Mouse (Mus musculus) CD4-positive helper T cell, adult 2 months (primary cell): ENCODE data around the gene Rdh5.
A peak's percentile ranks its signal among the peaks of the same experiment; 100 is the strongest.

Experiments used
- DNase-seq: peaks from one replicate; pipeline ENCODE4 v3.0.0-alpha.2; 2012; ENCODE audit warnings: low read depth, missing footprints, low spot score

Rdh5 gene

GRCm38 (mm10) chr10:128908778-128909448 lies 13.8 kb downstream of the Rdh5 start:
- DNase-seq: no peak

DNA sequence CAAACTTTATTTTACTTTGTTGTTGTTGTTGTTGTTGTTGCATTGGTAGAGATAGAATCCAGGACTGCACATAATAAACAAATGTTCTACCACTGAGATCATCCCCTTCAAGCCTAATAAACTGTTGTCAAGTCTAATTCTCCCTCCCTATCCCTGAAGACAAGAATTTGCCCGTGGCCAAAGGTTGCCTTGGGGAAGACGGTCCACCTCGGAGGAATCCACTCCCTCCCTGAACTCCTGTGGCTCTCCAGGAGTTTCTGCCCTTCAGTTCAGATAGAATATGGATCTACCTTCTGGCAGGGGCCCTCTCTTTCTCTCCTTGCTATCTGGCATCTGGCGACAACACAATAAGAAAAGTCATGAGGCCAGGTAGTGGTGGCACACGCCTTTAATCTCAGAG lies 17.9 kb downstream of the Rdh5 start:
- no peak for DNase-seq

- DNase-seq: peak; percentile 47
Observed at GRCm38 (mm10) chr10:128902409-128902988, 20.2 kb downstream of the Rdh5 start.

GRCm38 (mm10) chr10:128901409-128901808 lies 21.3 kb downstream of the Rdh5 start:
- DNase-seq: no peak

DNA sequence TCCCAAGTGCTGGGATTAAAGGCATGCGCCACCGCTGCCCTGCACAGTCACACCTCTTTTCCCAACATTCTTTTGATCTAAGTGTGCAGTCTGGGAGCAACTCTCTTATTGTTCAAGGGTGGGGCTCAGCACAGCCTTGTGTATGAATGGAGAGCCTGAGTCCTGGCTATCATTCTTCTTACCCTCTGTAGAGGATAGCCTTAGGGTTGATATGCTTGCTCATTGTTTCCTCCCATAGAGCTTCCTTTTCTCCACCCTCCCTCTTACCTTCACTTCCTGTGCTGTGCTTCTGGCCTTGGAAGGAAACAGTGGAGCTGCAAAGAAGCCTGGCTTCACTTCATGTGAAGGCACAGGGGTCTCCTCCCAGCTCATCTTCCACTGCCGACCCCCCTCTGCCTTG lies 22.0 kb downstream of the Rdh5 start, which contains the start of gene Cd63:
Cd63 (plus strand) TSS at position 292 of the 400 bp plus-strand sequence.
- no peak for DNase-seq

DNA sequence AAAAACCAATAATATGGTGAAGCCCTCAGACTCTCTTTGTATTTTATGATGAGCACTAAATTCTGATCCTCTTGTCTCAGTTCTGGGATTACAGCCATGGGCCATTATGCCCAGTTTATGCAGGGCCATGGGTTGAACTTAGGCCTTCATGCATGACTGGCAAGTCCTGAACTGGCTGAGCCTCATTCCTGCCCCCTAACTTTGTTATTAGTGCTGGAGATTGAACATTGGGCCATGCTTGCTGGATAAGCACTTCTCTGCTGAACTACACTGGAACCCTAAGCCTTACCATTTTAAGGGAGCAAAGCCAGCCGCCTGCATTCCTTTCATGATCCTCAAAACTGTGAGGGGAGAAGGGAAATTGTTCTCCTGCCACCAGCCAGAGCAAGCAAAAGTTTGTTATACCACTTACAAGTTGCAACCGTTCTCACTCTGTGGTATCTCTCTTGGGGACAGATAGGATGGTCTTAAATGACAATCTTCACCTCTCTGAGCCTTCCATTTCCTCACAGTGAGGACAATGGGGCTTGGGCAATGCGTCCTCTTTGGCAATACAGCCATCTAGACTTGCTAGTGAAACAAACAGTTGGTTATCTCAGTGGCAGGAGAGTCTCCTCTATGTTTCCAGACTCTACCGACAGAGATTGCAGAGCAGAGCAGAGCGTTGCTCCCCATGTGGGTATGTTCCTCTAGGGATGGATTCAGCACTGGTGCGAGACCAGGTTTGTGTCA lies 22.8 kb downstream of the Rdh5 start:
- no peak for DNase-seq

GRCm38 (mm10) chr10:128897501-128897900 lies 25.2 kb downstream of the Rdh5 start:
- DNase-seq: no peak

- no peak for DNase-seq
Observed at GRCm38 (mm10) chr10:128896807-128897206, 25.9 kb downstream of the Rdh5 start.

DNA sequence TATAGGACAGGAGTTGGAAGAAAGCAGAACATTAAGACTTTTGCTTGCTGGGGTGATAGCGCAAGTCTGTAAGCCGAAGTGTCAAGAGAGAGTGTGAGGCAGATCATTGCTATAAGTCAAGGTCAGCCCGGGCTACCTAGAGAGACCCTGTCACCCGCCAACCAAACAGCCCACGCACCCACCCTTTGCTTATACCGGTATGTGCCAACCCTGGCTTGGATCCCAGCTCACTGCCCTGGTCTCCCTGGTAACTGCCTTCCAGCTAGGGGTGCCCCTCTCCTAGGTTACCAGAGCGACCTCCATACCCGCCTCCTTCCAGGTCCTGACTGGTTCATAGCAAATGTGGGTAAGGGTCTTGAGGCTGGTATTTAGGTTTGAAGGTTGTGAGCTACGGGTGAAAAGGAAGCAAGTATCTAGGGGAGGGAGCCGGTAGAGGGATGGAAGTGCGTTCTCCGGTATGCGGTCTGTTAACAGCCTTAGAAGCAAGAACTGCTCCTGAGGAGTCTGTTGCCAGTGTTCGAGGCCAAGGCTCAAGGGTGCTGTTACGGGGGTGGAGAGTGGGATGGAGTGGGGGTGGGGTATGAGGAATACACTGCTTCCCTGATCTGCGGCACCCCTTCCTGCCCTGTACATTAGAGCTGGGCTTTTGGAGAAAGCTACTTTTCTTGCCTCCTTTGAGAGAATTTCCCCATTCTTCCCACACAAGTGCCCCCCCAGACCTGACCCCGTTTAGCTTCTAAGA lies 26.6 kb downstream of the Rdh5 start:
- DNase-seq: no peak

GRCm38 (mm10) chr10:128895437-128895836 lies 27.3 kb downstream of the Rdh5 start:
- DNase-seq: peak; percentile 82

GRCm38 (mm10) chr10:128892246-128892645 lies 30.4 kb downstream of the Rdh5 start:
- peak; percentile 37 for DNase-seq

DNA sequence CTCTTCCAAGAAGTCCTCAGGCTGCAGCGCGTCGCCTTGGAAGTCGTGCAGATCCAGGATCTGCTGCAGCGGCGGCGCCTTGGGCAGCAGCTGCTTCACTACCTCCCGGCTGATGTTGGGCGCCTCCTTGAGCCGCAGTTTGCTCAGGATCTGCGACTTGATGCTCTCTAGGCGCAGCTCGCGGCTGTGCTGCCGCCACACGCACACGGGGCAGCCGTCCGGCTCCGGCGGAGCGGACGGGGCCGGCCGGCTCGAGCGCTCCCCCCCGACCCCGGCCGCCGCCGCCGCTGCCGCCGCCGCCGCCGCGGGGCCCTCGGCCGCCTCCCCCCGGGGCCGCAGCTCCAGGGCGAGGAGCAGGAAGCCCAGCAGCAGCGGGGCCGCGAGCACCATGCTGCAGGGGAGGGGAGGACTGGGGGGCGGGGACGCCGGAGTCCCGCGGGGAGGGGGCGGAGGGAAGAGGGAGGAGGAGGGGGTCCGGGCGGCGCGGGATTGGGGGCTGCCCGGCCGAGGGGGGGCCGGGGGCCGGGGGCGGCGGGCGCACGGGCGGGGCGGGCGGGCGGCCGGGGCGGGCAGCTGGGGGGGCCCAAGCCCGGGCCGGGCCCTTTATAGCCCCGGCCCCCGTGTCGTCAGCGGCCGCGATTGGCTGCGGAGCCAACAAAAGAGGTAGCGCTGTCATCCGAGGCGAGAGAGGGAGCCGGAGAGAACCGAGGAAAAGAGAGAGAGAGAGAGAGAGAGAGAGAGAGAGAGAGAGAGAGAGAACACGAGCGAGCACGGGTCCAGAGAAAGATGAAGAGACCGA lies 31.2 kb downstream of the Rdh5 start, which contains the start of gene Gdf11:
Gdf11 (minus strand) TSS at position 423 of the 799 bp plus-strand sequence.
- peak; percentile 81 for DNase-seq

DNA sequence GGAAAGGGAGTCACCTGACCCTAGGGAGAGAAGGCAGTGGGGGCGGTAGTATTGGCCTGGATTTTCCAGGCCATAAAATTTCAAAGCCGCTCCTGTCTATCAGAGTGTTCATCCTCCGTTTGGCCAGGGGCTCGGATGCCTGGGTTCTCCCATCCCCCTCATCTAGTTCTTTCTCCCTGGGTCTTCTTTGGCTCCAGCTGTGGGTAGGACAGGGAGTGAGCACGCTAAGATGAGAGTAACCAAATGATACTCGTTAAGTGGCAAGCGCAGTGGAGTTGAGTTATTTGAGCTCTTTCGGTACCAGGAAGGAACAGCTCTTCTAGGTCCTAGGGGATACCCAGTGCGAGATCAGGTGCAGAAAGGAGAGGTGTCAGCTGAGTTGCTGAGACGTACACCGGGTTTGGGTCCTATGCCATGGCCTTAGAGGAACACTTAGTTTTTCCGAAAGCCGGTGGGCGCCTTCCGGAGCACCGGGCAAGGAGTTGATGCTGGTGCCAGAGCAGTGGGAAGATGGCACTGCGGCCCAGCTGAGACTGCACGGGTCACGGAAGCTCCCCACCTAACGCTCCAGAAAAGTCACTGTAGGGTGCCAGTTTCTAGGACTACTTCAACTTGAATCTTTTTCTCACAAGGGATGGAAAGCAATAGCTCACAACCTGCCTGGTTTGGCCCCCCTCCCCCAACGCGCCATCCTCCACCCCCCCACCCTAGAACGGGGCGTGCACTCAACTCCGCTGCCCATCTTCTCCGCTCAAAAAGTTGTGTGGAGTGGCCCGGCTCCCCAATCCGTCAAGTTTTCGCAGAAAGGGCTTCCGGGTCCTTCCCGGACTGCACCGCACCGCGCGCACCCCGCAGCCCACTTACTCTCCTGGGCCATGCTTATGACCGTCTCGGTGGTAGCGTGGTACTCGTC lies 32.0 kb downstream of the Rdh5 start:
- peak; percentile 36 for DNase-seq

DNA sequence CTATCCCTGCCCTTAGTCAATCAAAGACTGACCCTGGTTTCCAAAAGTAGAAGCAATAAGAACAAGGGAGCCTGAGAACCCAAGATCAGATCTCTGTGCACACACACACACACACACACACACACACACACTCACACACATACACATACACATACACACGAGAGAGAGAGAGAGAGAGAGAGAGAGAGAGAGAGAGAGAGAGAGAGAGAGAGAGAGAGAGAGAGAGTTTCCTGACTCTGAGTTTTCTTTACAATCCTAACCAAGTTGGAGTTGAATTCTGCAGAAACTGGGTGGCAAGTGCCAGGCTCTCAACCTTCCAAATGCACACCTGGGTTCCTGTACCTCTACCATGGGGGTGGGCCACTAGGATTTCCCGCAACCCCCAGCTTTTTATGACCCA lies 32.8 kb downstream of the Rdh5 start:
- peak; percentile 17 for DNase-seq

GRCm38 (mm10) chr10:128888941-128889827 lies 33.5 kb downstream of the Rdh5 start:
- no peak for DNase-seq

DNA sequence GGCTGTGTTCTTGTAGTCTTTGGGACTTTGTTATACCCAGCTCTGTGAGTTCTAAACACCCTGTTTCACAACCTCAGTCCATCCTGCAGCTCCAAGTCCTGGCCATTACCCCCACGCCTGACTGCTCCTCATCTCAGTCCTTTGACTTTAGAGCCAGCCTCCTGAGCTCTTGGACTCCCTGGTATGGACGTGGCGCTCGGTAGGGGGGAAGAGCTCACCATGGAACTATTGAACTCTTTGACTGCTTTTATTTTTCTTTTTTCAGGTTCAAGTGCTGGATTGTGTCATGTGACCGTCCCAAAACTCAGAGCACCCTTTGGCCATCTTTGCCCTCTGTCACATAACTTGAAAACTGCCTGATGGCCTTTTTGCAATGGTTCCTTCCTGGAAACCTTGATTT lies 40.6 kb downstream of the Rdh5 start:
- DNase-seq: no peak

DNA sequence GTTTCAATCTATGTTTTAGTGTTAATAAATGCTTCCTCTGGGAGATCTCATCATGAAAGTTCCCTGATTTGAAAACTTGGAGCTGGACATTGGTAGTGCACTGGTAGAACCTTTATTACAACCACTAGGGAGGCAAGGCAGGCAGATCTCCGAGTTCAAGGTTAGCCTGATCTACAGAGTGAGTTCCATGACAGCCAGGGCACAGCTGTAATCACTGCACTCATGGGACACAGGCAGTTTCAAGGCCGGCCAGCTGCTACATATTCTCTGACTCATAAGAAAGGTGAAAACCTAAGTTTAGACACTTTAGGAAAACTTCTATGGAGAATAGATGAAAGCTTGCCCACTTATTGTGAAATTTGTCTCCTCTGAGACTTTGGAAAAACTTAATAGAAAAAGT lies 43.9 kb downstream of the Rdh5 start:
- DNase-seq: no peak

GRCm38 (mm10) chr10:128878291-128878690 lies 44.4 kb downstream of the Rdh5 start:
- no peak for DNase-seq

DNA sequence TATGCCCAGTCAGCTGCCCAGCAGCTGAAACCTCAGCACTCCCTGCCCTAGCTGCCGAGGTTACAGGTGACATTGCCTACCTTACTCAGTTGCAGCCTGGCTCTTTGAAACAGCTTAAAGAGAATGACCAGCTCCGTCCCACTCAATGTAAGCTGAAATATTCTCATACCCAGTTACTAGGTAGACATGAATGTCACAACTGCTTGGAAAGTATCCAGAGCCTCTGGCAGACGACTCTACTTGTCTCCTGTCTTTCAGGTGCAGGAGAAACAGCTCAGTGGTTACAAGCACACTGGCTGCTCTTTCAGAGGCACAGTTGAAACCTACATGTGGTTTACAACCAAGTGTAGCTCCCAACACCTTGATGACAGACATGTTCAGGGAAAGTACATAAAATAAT lies 52.3 kb downstream of the Rdh5 start:
- no peak for DNase-seq
